Mouse (Mus musculus) small intestine, adult 2 months (tissue): ENCODE measurements around the gene Zfp827. TPM values are rescaled to one million over a fixed set of nuclear protein-coding genes. Genes with fewer than 3 reads are reported as not detected.

Experiments
- H3K27ac ChIP-seq: fragments of 200-500 bp; 2 replicates; pipeline ENCODE4 v1.5.1; 2012; ENCODE audit warnings: low read depth, low read length, control low read depth, inconsistent platforms; ENCODE audit not compliant: insufficient read depth
- H3K27me3 ChIP-seq: fragments of 200-500 bp; 2 replicates; pipeline ENCODE4 v1.6.1; 2012; ENCODE audit warnings: mild to moderate bottlenecking, moderate library complexity, low read length, inconsistent platforms; ENCODE audit not compliant: control insufficient read depth, insufficient read depth
- H3K36me3 ChIP-seq: fragments of 200-500 bp; 2 replicates; pipeline ENCODE4 v1.6.1; 2012; ENCODE audit warnings: mild to moderate bottlenecking, low read length, control low read depth, inconsistent platforms; ENCODE audit not compliant: control insufficient read depth, insufficient read depth
- H3K4me1 ChIP-seq: fragments of 200-500 bp; 2 replicates; pipeline ENCODE4 v1.6.1; 2012; ENCODE audit warnings: low read length, inconsistent platforms, mixed read lengths; ENCODE audit not compliant: control insufficient read depth, insufficient read depth, insufficient read length
- H3K4me3 ChIP-seq: fragments of 200-500 bp; 2 replicates; pipeline ENCODE4 v1.5.1; 2012; ENCODE audit warnings: low read depth, mild to moderate bottlenecking, control low read depth, inconsistent platforms, low read length, moderate library complexity
- CTCF ChIP-seq: fragments of 200-500 bp; IDR thresholded peaks from 2 replicates; pipeline ENCODE4 v1.5.1; 2012; ENCODE audit warnings: low read depth, mild to moderate bottlenecking, control low read depth, inconsistent platforms, low read length, moderate library complexity, mixed read lengths; ENCODE audit not compliant: insufficient replicate concordance, insufficient read length; ENCODE audit errors: extremely low read depth
- POLR2A ChIP-seq: fragments of 200-500 bp; IDR thresholded peaks from 2 replicates; pipeline ENCODE4 v1.6.1; 2012; ENCODE audit warnings: low read depth, mild to moderate bottlenecking, control low read depth, inconsistent platforms, low read length, moderate library complexity
- WGBS: fragments of 180-500 bp; shearing (Covaris S2); methylation state at CpG from one replicate; pipeline ENCODE4 v1.1.7; 2018; 5-methylcytosine and 5-hydroxymethylcytosine counted together
- polyA plus RNA-seq: library from polyadenylated mRNA; depleted of rRNA; stranded (reverse); fragments of >200 nt; gene quantifications from 2 replicates; pipeline ENCODE4 v1.2.3, GENCODE M21; 2012

Zfp827 gene
- polyA plus RNA-seq, 1 experiment, result 16.9 TPM

GRCm38 (mm10) chr8:79028541-79029395 is 531 bp downstream of the Zfp827 start:
- H3K27ac ChIP-seq, result peak overlapping the region; percentile 81
- H3K4me3 ChIP-seq, result peak overlapping the region; percentile 75
- H3K27me3 ChIP-seq, result no peaks in the 10 kb centered on the region
- no peaks in the 10 kb centered on the region for H3K4me1 ChIP-seq
- WGBS, result under 1% methylated on average over 56 of the region's 56 CpGs
- TF ChIP-seq CTCF (no peak), POLR2A (no peak)
- no peaks in the 10 kb centered on the region for H3K36me3 ChIP-seq

- H3K27me3 ChIP-seq, result no peaks in the 10 kb centered on the region
- WGBS, result under 1% methylated on average over 97 of the region's 99 CpGs
- H3K4me3 ChIP-seq, result peak overlapping the region; percentile 75
- no peaks in the 10 kb centered on the region for H3K36me3 ChIP-seq
- H3K4me1 ChIP-seq, result no peaks in the 10 kb centered on the region
- H3K27ac ChIP-seq, result peak overlapping the region; percentile 98
- TF ChIP-seq CTCF (no peak), POLR2A (peak; percentile 29; the same call in 1 of the 2 replicates)
Measured at GRCm38 (mm10) chr8:79029396-79030325, 1.4 kb downstream of the Zfp827 start.

GRCm38 (mm10) chr8:79030326-79031265 is 2.4 kb downstream of the Zfp827 start:
- 1% methylated on average over 58 of the region's 62 CpGs for WGBS
- Histone ChIP-seq H3K4me1 (no peaks in the 10 kb centered on the region), H3K27me3 (no peaks in the 10 kb centered on the region), H3K4me3 (peak overlapping the region; percentile 75), H3K27ac (peak overlapping the region; percentile 98), H3K36me3 (no peaks in the 10 kb centered on the region)
- TF ChIP-seq POLR2A, result no peak
- peak; percentile 21; the same call in 1 of the 2 replicates for TF ChIP-seq CTCF

GRCm38 (mm10) chr8:79037532-79037931 is 9.3 kb downstream of the Zfp827 start:
- Histone ChIP-seq H3K36me3 (peaks cover 1% of the 10 kb centered on the region; the same call in 1 of the 2 replicates), H3K27ac (peak overlapping the region; percentile 67), H3K27me3 (no peaks in the 10 kb centered on the region), H3K4me1 (peaks cover 10% of the 10 kb centered on the region), H3K4me3 (no peak overlapping the region)
- TF ChIP-seq CTCF, result no peak
- no peak for TF ChIP-seq POLR2A
- 54% methylated on average over 7 of the region's 7 CpGs for WGBS

- peaks cover 1% of the 10 kb centered on the region; the same call in 1 of the 2 replicates for H3K36me3 ChIP-seq
- TF ChIP-seq CTCF, result no peak
- TF ChIP-seq POLR2A, result no peak
- no peak overlapping the region for H3K4me3 ChIP-seq
- no peaks in the 10 kb centered on the region for H3K27me3 ChIP-seq
- WGBS, result 90% methylated on average over 7 of the region's 7 CpGs
- H3K4me1 ChIP-seq, result peaks cover 10% of the 10 kb centered on the region
- peak overlapping the region; percentile 67 for H3K27ac ChIP-seq
Measured at GRCm38 (mm10) chr8:79037991-79038390, 9.8 kb downstream of the Zfp827 start.

- Histone ChIP-seq H3K36me3 (peaks cover 1% of the 10 kb centered on the region; the same call in 1 of the 2 replicates), H3K27ac (no peak overlapping the region), H3K4me3 (no peak overlapping the region), H3K4me1 (peaks cover 9% of the 10 kb centered on the region), H3K27me3 (no peaks in the 10 kb centered on the region)
- no peak for TF ChIP-seq POLR2A
- no peak for TF ChIP-seq CTCF
- WGBS, result 93% methylated on average over 3 of the region's 3 CpGs
Measured at GRCm38 (mm10) chr8:79041429-79041828, 13.2 kb downstream of the Zfp827 start.
